Mouse (Mus musculus) fat pad, adult 2 months (tissue): ENCODE results near the gene Slc9a7.

Experiments used
- DNase-seq: peaks from one replicate; pipeline ENCODE4 v3.0.0-alpha.2; 2011; ENCODE audit warnings: low read depth, low spot score; ENCODE audit errors: extremely low read depth

The Slc9a7 gene

DNA sequence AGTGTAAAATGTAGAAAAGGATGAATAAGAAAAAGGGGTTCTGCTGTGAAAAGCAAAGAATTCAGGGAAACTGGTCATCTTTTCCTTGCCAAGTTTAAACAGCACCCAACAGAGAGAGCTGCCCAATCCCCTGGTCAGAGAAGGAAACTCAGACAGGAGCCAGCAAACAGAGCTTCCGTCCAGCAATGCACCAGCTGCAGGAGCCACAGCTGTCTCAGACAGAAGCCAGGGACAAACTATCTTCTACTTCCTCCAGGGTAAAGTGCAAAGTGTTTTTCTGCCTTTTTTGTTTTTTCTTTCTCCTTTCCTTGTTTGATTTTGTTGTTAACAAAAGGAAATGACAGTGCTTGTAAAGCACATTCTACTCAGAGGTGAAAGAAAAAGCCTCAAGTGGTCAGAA, 131.3 kb downstream of the Slc9a7 start:
- DNase-seq: no peak

DNA sequence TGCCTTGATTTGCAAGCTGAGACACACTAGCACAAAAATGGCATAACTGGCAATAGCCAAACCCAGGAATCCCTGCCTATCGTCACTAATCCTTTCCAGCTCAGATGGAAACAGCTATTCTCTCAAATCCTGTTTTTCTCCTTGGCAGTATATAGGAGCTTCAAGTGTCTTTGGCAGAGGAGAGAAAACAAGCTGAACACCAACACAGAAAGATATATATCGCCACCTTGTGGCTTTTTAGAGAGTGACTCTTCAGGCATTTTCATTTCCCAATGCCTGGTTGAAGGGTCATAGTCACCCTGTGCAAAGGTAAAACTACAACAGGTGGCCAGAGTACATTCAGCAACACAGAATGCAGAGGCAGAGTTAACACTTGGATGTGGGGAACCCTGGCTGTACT, 134.1 kb downstream of the Slc9a7 start:
- DNase-seq: no peak

DNA sequence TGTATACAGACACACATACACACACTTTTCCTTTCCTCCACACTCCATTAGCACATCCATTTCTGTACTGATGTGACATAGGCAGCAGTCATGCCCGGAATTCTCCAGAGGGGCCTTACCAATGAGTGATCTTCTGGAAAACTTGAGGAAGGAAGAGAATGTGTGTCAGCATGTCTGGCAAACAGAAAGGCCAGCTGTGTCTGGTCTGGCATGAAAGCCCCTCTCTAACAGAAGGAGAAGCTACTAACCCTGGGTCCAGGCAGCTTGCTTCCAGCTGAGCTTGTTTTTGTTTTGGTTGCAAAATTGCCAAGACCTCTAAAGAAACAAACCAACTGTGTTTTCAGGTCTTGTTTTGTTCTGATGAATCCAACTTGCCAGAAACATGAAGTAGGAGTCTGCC, 162.1 kb downstream of the Slc9a7 start:
- no peak for DNase-seq

DNA sequence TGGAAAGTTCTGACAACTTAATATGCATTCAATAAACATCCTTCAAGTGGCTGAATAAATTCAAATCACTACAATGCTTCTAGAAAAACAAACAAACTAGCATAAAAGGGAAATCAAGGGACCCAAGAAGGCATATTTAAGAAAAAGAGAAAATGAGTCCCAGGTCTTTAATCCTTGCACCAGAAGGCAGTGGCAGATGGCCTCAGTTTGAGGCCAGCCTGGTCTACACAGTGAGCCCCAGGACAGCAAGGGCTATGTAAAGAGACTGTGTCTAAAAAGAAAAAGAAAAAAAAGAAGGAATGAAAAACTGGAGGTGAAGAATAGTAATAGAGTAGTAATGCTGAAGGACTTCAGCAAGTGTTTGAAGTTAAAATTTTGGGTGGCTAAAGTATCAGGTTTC, 162.7 kb downstream of the Slc9a7 start:
- DNase-seq: no peak

DNA sequence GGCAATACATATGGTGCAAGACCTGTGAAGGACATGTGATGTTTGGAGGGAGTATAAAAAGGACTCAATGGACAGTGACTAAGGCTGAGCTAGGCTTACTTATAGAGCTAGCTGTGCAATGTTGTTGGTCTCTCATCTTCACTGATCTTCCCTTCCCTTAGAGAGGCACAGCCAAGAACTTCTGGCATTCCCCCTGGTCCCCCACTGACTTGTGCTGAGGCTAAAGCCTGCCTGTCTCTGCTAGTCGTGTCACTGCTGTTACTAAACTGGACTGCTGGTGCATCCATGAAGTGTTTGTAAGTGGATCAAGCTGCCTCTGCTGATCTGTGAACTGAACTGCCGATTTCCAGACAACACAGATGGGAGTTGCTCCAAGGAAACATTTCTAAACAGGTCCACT, 166.1 kb downstream of the Slc9a7 start:
- no peak for DNase-seq

DNA sequence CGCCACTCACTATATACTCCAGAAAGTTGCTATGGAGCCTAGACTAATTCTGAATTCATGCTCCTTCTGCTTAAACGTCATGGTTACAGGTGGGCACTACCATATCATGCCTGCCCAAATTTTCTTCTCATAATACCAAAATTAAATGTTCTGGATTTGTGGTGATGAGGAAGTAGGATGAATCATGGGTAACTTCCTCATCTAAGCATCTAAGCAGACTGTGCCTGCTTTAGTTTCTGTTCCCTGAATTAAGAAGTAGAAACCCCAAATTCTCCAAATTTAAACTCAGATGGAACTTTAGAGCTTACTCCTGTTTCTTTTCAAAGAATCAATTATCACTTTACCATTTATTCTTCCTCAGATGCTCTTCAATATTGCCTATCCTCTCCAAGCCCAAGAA, 173.9 kb downstream of the Slc9a7 start:
- no peak for DNase-seq

DNA sequence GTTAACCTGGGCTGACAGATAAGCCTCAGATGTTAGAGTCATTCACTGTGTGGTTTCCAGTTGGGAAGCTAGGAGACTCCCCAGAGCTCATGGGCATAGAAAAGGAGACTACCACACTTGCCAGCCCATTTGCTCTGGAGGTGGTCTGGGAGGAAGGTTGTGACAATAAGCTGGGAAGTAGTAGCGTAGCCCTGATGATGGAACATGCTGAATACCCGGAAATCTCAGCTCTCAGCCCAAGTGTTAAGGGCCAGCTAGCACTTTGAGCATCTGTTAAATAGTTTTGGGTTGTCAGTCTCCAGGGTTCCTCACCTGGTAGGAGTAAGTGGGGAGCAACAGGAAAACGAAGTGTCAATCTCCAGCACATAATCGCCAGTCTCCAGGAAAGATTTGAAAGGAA, 221.4 kb downstream of the Slc9a7 start:
- DNase-seq: no peak

DNA sequence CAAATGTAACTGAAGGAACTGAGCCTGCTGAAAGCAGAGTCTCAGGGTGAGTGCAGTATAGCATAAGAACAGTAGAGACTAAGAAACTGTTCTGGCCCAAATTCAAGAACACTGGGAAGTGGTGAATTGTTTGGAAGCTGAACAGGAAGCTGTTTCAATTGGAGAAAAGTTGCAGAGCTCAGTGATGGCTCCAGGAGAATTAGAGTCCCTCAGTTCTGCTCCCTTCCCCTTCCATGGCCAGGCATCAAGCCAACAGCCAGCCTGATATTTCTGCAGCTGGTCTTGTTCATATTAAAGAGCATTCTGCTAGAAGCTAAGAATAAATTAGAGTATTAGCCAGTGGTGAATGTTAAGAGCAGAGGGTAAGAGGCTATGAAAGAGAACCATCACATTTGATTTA, 225.0 kb downstream of the Slc9a7 start:
- DNase-seq: no peak

DNA sequence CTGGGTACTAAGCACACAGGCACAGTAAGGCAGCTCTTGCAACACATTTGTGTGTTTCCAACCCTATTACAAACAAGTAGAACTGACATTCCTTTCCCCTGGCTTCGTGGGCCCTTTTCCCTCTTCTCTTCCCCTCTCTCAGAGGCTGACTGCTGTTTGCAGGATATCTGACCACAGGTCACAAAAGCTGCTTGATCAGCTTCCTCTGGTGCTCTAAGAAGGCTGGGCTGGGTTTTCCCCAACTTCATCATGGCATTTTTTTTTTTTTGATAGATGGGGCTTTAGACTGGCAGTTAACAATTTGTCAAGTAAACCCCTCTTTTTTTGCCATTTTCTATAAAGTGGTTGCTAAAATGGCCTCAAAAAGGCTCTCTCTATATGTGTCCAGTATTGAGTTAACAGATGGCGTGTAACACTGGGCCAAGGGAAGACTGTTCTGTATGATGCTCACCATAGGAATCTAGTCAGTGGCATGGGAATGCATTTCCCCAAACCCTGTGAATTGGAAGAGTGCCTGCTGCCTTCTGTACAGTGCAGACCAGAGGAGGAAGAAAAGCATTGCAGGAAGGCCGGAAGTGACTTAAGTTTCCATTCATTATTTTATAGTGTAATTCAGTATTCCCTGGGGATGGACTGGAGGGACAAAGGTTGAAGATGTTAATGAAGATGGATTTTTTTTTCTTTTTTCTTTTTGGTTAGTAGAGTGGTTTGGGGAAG, 229.7 kb downstream of the Slc9a7 start:
- no peak for DNase-seq

DNA sequence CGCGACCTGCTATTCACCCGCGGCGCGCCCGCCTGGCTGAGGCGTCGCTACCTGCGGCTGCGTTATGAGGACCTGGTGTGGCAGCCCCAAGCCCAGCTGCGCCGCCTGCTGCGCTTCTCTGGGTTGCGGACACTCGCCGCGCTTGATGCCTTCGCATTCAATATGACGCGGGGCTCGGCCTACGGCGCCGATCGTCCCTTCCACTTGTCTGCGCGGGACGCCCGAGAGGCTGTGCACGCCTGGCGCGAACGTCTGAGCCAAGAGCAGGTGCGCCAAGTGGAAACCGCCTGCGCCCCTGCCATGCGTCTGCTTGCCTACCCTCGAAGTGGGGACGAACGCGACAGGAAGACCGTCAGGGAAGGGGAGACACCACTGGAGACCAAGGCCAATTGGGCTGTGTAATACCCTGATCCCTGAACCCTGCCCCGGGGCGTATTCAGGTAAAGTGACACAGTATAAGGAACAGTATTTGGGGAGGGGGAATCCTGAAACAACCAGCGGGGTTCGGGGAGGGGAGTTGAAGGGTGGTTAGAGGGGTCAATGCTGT, 230.8 kb downstream of the Slc9a7 start:
- DNase-seq: no peak

DNA sequence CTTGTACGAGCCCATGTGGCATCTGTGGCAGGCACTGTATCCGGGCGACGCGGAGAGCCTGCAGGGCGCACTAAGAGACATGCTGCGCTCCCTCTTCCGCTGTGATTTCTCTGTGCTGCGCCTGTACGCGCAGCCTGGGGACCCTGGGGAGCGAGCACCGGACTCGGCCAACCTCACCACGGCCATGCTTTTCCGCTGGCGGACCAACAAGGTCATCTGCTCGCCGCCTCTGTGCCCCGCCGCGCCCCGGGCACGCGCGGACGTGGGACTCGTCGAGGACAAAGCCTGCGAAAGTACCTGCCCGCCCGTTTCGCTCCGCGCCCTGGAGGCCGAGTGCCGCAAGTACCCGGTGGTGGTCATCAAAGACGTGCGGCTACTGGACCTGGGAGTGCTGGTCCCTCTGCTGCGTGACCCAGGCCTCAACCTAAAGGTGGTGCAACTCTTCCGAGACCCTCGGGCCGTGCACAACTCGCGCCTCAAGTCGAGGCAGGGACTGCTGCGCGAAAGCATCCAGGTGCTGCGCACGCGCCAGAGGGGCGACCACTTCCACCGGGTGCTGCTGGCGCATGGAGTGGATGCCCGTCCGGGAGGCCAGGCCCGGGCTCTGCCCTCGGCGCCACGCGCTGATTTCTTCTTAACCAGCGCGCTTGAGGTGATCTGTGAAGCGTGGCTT, 231.4 kb downstream of the Slc9a7 start:
- no peak for DNase-seq

DNA sequence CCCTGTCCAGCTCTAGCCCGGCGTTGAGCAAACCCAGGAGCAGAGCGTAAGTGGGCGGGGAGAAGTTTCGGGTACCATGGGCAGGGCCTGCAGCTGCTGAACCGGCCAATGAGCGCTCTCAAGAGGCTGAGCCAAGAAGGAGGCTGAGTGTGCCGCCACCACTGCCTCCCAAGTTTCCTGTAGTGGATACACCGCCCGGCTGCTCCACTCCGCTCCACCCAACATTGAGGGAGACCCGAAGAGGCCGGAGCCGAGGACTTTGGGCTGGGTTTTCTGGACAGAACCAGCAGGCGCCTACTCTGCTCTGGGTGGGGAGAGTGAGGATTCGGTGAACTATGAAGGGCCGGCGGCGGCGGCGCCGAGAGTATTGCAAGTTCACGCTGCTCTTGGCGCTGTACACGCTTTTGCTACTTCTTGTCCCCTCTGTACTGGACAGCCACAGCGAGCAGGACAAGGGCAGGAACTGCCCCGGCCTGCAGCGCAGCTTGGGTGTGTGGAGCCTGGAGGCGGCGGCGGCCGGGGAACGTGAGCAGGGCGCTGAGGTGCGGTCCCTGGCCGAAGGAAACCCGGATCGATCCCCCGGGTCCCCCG, 232.1 kb downstream of the Slc9a7 start, which contains the start of gene Chst7:
Gene Chst7, plus strand, starts transcription at position 180 of the 591 bp plus-strand sequence.
- DNase-seq: peak; percentile 2
